Mouse (Mus musculus) neural tube, postnatal 0 days (tissue): ENCODE measurements around the gene Lcmt1. TPM values are rescaled to one million over a fixed set of nuclear protein-coding genes. Genes with fewer than 3 reads are reported as not detected.

ENCODE experiments used
- polyA plus RNA-seq: library from polyadenylated mRNA; unstranded; fragments of >200 nt; fragmentation: Nextera tagmentation; extraction: Ambion mirVana; gene quantifications from 2 replicates; pipeline ENCODE4 v1.2.1, GENCODE M21; 2015

The Lcmt1 gene
- 105 and 106 TPM in 2 replicates for polyA plus RNA-seq

GRCm38 (mm10) chr7:123369759-123370481 is at the start of gene Lcmt1, which contains the start of gene Arhgap17:
TSS of gene Lcmt1 (plus strand) at chr7:123369784.
TSS of gene Arhgap17 (minus strand) at chr7:123369915.

GRCm38 (mm10) chr7:123462070-123462501 is 92.5 kb downstream of the Lcmt1 start, which contains the start of gene Aqp8:
TSS of gene Aqp8 (plus strand) at chr7:123462291.

Other genes starting within 250 kb of the Lcmt1 start
- gene Tnrc6a, start 245.9 kb upstream of the Lcmt1 start, polyA plus RNA-seq: 54.8 and 67.3 TPM in 2 replicates
- gene Slc5a11, start 155.0 kb upstream of the Lcmt1 start, polyA plus RNA-seq: 0.19 and 0.23 TPM in 2 replicates
- 7.2 and 7.8 TPM in 2 replicates for gene Arhgap17, start 131 bp downstream of the Lcmt1 start, polyA plus RNA-seq
- gene Aqp8, start 92.5 kb downstream of the Lcmt1 start, polyA plus RNA-seq: 0.18 TPM in 1 of 2 replicates, not detected in the other
- 9.3 and 9.6 TPM in 2 replicates for gene Zkscan2, start 130.7 kb downstream of the Lcmt1 start, polyA plus RNA-seq